Mouse (Mus musculus) Patski (cell line): Measurements from ENCODE around the gene Esm1. TPM values are rescaled to one million over a fixed set of nuclear protein-coding genes. Genes with fewer than 3 reads are reported as not detected.

Source experiments
- ATAC-seq: fragments of 100-300 bp; one replicate; pipeline ENCODE4 v1.8.0; 2021
- CTCF ChIA-PET: fragments of 350-600 bp; sonication (Branson Sonifier 250); formaldehyde crosslinking; loops from one replicate; lab custom pipeline; 2022; ENCODE audit warnings: inconsistent platforms; lab: Charles Lee
- POLR2A ChIA-PET: fragments of 350-600 bp; sonication (Branson Sonifier 250); formaldehyde crosslinking; loops from one replicate; lab custom pipeline; 2022; ENCODE audit warnings: antibody characterized with exemption, inconsistent platforms; lab: Charles Lee
- DNase-seq: peaks from one replicate; pipeline ENCODE4 v3.0.0-alpha.2; 2011; ENCODE audit warnings: low read depth, low spot score
- H3K27me3 ChIP-seq: fragments of 371-371 bp; one replicate; pipeline ENCODE4 v1.5.1; 2021
- CTCF ChIP-seq: fragments of 100-300 bp; IDR thresholded peaks from one replicate; pipeline ENCODE4 v1.5.1; 2021
- in situ Hi-C: fragments of 300-500 bp; cut with MboI; formaldehyde crosslinking; loops from 3 replicates; pipeline ENCODE4 v1.11.1; 2018; ENCODE audit warnings: low pct_unique_long_range_greater_than_20kb, mixed read lengths
- polyA plus RNA-seq: library from polyadenylated mRNA; unstranded; gene quantifications from one replicate; pipeline ENCODE4 v1.2.3, GENCODE M21; 2021

Esm1 gene
- polyA plus RNA-seq, 1 experiment from 2014 or later, result not detected

DNA sequence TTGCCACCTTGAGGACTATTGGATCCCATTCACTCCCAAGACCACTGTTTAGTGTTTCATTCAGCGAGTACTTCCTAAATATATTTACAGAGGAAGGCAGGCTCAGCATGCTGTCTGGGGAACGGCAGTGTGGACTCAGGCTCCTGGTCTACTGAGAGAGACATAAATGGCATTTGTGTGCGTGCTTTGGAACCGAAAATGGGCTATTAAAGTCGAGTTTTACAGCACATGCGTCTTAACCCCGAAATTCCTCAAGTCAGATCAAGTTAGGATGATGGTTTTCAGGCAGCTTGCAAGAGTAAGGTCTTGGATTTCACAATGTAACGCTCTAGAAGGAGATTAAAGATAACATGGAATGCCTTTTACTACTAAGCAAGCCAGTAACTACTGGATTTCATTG is 8.7 kb upstream of the Esm1 start:
- no peak for DNase-seq
- no peak for ATAC-seq
- ChIA-PET CTCF (no interaction called here), POLR2A (no interaction called here)
- in situ Hi-C loops, result no loop called here
- no peak for TF ChIP-seq CTCF
- H3K27me3 ChIP-seq, result no peaks in the 10 kb centered on the region

GRCm38 (mm10) chr13:113201631-113202030 is 7.8 kb upstream of the Esm1 start:
- CTCF ChIA-PET, result no interaction called here
- ATAC-seq (no peak), DNase-seq (no peak)
- in situ Hi-C loops, result no loop called here
- POLR2A ChIA-PET, result interaction anchor here (0.6 kb wide), 1 partner anchor 11 kb away, joined by 7 read pairs; no protein-coding TSS in a partner anchor
- H3K27me3 ChIP-seq, result no peaks in the 10 kb centered on the region
- TF ChIP-seq CTCF, result no peak

DNA sequence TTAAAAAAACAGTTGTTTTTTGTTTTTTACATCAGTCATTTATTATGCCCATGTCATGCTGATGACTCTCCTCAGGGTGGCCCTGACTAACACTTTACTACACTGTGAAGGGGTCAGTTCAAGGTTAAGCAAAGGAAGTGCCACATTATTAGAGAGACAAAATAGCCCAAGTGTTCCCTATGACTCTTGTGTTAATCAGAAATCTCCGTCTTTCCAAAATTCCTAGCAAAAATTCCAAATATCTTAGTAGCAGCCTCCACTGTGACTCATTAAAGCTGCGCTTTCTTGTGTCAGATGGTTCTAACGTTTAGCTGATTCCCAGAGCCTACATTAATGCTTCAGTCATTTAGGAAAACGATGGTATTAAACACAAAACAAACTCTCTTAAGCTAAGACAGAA is 7.3 kb upstream of the Esm1 start:
- no peaks in the 10 kb centered on the region for H3K27me3 ChIP-seq
- CTCF ChIA-PET, result no interaction called here
- TF ChIP-seq CTCF, result no peak
- no peak for DNase-seq
- POLR2A ChIA-PET, result interaction anchor here (0.6 to 0.7 kb wide), 2 partner anchors 12 to 14 kb away, joined by 3 to 7 read pairs; no protein-coding TSS in a partner anchor
- in situ Hi-C loops, result no loop called here
- ATAC-seq, result peak; percentile 14

DNA sequence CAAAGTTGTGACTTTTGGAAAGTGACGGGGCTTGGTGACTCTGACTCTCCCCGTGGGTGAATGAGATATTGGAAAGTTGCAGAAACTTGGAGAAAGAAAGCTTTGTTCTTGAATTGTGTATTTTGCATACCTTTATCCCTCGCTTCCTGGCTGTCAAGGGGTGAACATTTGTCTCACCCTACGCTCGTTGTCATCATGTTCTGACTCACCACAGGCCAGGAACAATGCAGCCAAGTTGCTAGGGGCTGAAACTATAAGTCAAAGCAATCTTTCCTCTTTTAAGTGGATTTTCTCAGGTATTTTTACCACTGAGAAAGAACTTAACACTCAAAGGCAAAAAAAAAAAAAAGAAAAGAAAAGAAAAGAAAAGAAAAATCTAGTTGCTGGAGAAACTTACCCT is 6.3 kb upstream of the Esm1 start:
- in situ Hi-C loops, result no loop called here
- DNase-seq (no peak), ATAC-seq (no peak)
- POLR2A ChIA-PET, result no interaction called here
- no peaks in the 10 kb centered on the region for H3K27me3 ChIP-seq
- no peak for TF ChIP-seq CTCF
- CTCF ChIA-PET, result no interaction called here

DNA sequence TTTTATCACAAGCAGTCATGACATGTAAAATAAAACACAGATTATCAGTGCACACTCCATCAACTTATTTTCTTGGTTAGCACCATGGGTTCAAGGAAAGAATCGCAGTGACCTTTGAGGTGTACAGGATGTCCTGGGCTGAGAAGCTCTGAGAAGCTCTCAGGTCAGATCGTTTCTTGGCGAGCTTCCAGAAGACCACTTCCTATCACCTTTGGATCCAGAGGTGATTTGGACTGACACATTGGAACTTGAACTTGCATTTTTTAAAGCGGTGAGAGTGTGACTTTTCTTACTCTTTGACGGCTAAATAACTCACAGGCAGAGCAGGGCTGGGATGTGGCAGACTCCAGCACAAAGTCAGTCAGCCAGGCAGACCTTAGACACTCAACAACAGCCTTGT is 4.1 kb upstream of the Esm1 start:
- ATAC-seq (no peak), DNase-seq (no peak)
- TF ChIP-seq CTCF, result no peak
- in situ Hi-C loops, result no loop called here
- POLR2A ChIA-PET, result no interaction called here
- CTCF ChIA-PET, result no interaction called here
- H3K27me3 ChIP-seq, result no peaks in the 10 kb centered on the region

GRCm38 (mm10) chr13:113211345-113211744 is 1.9 kb downstream of the Esm1 start:
- in situ Hi-C loops, result no loop called here
- CTCF ChIA-PET, result no interaction called here
- TF ChIP-seq CTCF, result no peak
- DNase-seq, result no peak
- H3K27me3 ChIP-seq, result no peaks in the 10 kb centered on the region
- ATAC-seq, result no peak
- POLR2A ChIA-PET, result no interaction called here

GRCm38 (mm10) chr13:113212401-113212800 is 2.9 kb downstream of the Esm1 start:
- CTCF ChIA-PET, result interaction anchor here (1.4 kb wide), 1 partner anchor 10 kb away, joined by 3 read pairs; no protein-coding TSS in a partner anchor

GRCm38 (mm10) chr13:113213865-113214264 is 4.4 kb downstream of the Esm1 start:
- ChIA-PET POLR2A (no interaction called here), CTCF (interaction anchor here (1.4 kb wide), 1 partner anchor 8 kb away, joined by 3 read pairs; no protein-coding TSS in a partner anchor)
- no peak for ATAC-seq
- DNase-seq, result no peak
- no peak for TF ChIP-seq CTCF
- H3K27me3 ChIP-seq, result peaks cover 10% of the 10 kb centered on the region
- in situ Hi-C loops, result no loop called here

More at GRCm38 (mm10) chr13:113212401-113212800, 2.9 kb downstream of the Esm1 start:
- POLR2A ChIA-PET, result no interaction called here
- in situ Hi-C loops, result no loop called here
- peaks cover 2% of the 10 kb centered on the region for H3K27me3 ChIP-seq
- TF ChIP-seq CTCF, result no peak
- no peak for ATAC-seq
- DNase-seq, result no peak

DNA sequence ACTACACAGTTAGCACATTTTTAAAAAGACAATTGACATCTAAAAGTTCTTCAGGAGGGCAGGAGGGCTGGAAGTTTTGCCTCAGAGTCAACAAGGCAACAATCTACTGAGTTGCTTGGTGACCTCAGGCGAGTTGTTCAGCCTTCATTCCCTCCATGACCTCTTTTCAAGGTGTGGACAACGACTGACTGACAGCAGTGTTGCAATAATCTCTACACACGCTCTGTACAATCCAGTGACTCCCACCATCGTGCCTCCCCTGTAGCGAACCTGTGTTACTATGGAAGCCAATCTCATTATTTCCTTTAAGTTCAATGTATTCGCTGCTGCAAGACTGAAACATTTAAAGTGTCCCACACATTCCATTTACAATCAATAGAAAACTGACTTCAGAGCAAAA is 12.4 kb downstream of the Esm1 start:
- ChIA-PET POLR2A (interaction anchor here (0.6 kb wide), 1 partner anchor 462 kb away, joined by 3 read pairs; no protein-coding TSS in a partner anchor), CTCF (interaction anchor here (1.2 to 1.5 kb wide), 3 partner anchors 8 to 43 kb away, joined by 3 to 4 read pairs (median 3); no protein-coding TSS in a partner anchor)
- no peak for ATAC-seq
- H3K27me3 ChIP-seq, result peaks cover 10% of the 10 kb centered on the region
- TF ChIP-seq CTCF, result no peak
- no peak for DNase-seq
- in situ Hi-C loops, result no loop called here

DNA sequence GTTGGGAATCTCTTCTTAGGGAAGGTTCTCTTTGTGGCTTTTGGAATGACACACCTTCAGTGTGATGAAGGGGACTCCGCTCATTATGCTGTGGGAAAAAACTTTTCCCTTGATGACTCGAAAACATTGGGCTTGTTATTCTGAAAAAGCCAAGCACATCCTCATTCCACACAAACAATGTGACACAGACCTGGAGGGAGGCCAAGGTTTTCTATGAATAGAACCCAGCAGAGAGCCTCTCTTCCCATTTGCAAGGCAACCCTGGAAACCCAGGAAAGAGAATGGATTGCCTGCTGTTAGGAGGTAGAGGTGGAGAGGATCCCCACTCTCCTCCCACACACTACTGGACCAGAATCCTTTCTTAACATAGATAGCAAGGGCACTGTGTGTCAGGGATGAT is 14.6 kb downstream of the Esm1 start:
- CTCF ChIA-PET, result no interaction called here
- H3K27me3 ChIP-seq, result no peaks in the 10 kb centered on the region
- peak; percentile 73 for DNase-seq
- peak; percentile 31 for ATAC-seq
- in situ Hi-C loops, result no loop called here
- POLR2A ChIA-PET, result no interaction called here
- TF ChIP-seq CTCF, result no peak

- no peaks in the 10 kb centered on the region for H3K27me3 ChIP-seq
- in situ Hi-C loops, result no loop called here
- DNase-seq, result no peak
- TF ChIP-seq CTCF, result no peak
- no peak for ATAC-seq
- CTCF ChIA-PET, result no interaction called here
- POLR2A ChIA-PET, result no interaction called here
These were observed 16.4 kb downstream of the Esm1 start, which contains the start of gene Gzmk for GRCm38 (mm10) chr13:113225811-113226210. Gene Gzmk, minus strand, starts transcription at chr13:113225908.

DNA sequence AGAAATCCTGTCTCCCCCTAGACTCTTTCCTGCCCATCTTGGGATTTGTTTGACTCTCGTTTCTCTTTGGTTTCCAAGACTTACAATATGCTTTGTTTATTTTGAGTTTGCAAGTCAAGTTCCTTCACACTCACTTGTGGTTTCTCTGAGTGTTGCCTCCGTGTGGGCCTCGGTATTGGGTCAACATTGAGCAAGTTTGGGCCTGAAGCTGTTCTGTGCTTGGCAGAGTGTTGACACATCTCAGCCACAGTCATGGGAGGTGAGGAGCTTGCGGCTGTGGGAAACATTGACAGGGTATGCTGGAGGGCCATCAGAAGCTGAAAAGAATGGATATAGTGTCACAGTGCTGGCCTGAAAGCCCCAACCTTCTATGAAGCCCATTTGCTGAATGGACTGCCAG is 17.6 kb downstream of the Esm1 start:
- no peak for DNase-seq

More for the DNA sequence above, 17.6 kb downstream of the Esm1 start:
- no peaks in the 10 kb centered on the region for H3K27me3 ChIP-seq
- ATAC-seq, result no peak
- TF ChIP-seq CTCF, result no peak
- ChIA-PET POLR2A (no interaction called here), CTCF (no interaction called here)
- in situ Hi-C loops, result no loop called here
